Mouse (Mus musculus): ENCODE data around the gene Nudcd3.

DNA sequence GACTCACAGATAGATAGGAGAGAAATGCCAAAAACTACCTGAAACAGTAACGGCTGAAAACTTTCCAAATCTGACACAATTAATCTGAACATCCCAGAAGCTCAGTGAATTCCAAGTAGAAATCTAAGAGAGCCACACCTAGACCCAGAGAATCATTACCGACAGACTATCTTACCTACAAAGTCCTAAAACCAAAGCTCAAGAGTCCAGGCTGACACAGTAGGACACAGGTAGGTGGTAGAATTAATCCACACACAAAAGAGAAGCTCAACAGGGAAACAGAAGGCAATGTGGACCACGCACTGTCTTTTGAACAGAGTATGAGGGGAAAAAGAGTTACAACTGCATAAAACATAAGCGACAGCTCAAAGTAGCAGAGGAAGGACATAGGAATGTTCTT is 67.3 kb downstream of the Nudcd3 start:
- TF ChIP-seq POLR2A (IDR thresholded peaks at IDR 0.05; ENCODE audit: low read depth, low read length) (no peak), CTCF (IDR thresholded peaks at IDR 0.05; ENCODE audit: extremely low read depth, insufficient read length, insufficient replicate concordance, low read depth, low read length) (no peak)
